15 mouse cellular contexts compared by ENCODE assay signal in genomic region chr9:119021731-119022130, GRCm38 (mm10).
"Had no signal": no experiment of that assay in that cellular context is flagged by ENCODE, and none has a peak within 500 bp of the region (broad histone marks: within the 10 kb centered on the region; RNA-seq: fewer than 3 reads in every experiment).

No protein-coding gene starts in this region.

- H3K4me2 ChIP-seq: intestine, embryonic 15.5 days; liver, embryonic 11.5 days; liver, embryonic 15.5 days; midbrain, embryonic 11.5 days; midbrain, embryonic 15.5 days; neural tube, embryonic 13.5 days; stomach, embryonic 15.5 days had no signal

- DNase-seq: lung, adult 2 months; lung, postnatal 36 days; right cerebral cortex, postnatal 14 days; thymus, adult 2 months; thymus, postnatal 25 days had no signal

- H3K27me3 ChIP-seq: intestine, embryonic 15.5 days; liver, embryonic 15.5 days; megakaryocyte, embryonic 14.5 days; midbrain, embryonic 15.5 days; neural tube, embryonic 13.5 days; stomach, embryonic 15.5 days had no signal

- H3K27ac ChIP-seq: intestine, embryonic 15.5 days; limb, embryonic 10.5 days; liver, embryonic 15.5 days; midbrain, embryonic 15.5 days; neural tube, embryonic 13.5 days; stomach, embryonic 15.5 days had no signal

- H3K4me3 ChIP-seq: intestine, embryonic 15.5 days; limb, embryonic 10.5 days; liver, embryonic 15.5 days; megakaryocyte, embryonic 14.5 days; midbrain, embryonic 15.5 days; neural tube, embryonic 13.5 days; stomach, embryonic 15.5 days had no signal

- H3K36me3 ChIP-seq: midbrain, embryonic 15.5 days had no signal

- H3K9me3 ChIP-seq: intestine, embryonic 15.5 days; limb, embryonic 10.5 days; liver, embryonic 15.5 days; megakaryocyte, embryonic 14.5 days; midbrain, embryonic 15.5 days; neural tube, embryonic 13.5 days; stomach, embryonic 15.5 days had no signal

- ATAC-seq: lung, postnatal 0 days; midbrain, embryonic 15.5 days had no signal

- H3K9ac ChIP-seq: intestine, embryonic 15.5 days; liver, embryonic 15.5 days; midbrain, embryonic 15.5 days; neural tube, embryonic 13.5 days; stomach, embryonic 15.5 days had no signal

- H3K4me1 ChIP-seq: liver, embryonic 15.5 days; midbrain, embryonic 15.5 days; neural tube, embryonic 13.5 days; stomach, embryonic 15.5 days had no signal
